Mouse (Mus musculus) spleen, postnatal 14 days (tissue): ENCODE measurements around the gene Gipc3.

ENCODE experiments used
- DNase-seq, 2 experiments: peaks; one replicate each; pipeline ENCODE4 v3.0.0; 2021 to 2022; ENCODE audit warnings: low spot score in 2 of 2

The Gipc3 gene

DNA sequence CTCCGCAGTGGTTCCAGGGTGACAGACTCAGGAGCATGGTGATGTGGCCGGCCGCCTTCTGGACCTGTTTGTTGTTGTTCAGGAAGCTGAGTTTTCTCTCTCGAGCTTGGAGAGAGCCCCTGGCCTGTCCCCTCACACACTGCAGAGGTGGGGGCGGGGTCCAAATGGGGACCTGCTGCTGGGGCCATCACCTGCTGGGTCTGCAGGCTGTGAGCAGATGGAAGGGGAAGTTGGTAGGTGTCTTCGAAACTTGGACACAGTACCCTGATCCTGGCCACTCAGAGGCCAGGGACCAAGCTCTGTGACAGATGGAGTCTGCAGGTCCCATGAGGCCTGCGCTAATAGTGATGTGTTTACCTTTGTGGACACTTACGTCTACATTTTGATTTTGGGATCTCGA, 41.7 kb downstream of the Gipc3 start:
- no peak for DNase-seq

DNA sequence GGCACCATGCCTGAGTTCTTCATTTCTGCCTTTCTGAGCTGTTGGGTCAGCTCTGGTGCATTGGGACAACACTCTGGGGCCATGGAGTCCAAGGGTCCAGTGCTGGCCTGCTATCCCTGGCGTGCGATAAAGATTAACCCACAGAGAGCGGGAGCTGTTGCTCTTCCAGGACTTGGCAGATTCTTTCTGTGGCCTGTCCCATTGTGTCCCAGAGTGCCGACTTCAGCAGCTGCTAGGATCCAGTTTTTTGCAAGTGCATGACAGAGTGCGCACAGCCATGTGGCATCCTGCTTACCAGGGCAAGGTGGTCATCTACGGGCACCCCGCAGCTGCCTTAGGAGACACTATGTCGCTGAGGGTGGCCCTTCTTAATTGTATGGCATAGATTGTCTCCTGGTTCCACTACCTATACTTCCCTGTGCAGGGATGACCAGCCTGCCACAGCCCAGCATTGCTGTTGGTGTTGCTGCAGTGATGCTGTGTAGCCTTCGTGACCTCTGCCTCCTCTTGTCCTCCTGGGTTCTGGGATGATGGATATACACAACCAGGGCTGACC, 42.6 kb downstream of the Gipc3 start:
- DNase-seq, result no peak

DNA sequence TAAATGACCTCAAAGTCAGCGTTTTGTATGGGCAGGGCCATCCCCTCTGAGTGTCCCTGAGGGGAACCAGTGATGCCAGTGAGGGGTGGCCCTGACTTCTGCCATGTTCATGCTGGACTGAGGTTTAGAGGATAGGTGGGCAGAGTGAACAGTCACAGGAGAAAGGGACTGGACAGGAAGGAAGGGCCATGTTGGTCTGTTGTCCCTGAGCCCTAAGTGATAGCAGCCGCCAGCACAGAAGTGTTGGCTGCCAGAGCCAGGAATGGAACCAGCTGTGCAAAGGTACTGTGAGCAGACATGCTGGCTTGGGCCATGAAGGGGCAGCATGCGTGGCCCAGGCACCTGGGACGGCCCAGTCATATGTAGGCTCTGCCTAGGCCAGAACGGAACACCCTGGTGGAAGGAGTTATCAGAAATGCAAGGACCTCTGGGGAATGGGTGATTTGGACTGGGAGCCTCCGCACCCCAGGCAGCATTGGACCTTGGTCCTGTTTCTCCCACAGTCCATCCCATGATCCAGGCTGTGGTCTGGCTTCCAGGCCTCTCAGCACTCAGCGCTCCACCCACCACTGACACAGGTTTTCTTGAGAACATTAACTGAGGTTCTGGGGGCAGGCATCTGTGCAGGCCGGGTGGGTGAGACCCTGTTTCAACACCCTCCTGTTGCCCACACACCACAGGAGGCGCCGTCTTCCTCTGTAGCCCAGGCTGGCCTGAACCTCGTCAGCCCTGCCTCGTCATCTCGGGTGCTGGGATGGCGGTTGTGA, 43.3 kb downstream of the Gipc3 start:
- DNase-seq, result no peak

DNA sequence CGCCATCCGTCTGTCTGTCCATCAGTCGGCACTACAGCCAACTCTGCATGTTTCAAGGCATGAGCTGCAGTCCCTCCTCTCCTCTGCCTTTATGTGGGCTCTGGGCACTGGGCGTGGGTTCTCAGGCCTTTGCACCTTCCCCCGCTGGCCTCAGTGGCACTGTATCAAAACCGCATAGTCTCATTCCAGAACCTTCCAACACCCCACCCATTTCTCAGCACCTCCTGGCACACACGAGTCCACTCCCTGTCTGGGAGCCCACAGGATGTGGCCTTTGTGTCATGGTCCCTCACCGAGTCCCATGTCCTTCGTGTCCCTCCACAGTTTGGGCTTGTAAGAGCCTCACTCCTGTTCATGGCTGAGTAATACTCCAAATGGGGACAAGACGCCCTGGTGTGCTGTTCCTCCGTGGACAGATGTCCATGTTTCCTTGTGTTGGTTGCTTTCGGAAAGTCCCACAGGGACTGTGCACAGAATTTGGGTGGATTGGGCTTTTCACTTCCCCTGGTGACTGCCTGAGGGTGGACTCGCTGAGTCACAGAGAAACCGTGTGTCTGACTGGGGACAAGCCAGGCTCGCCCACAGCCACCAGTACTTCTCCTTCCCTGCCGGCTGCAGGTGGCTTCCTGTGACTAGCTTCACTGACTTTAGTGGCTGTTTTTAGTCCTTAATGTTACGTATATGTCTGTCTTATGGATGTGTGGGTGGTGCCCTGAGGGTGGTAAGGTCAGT, 44.5 kb downstream of the Gipc3 start:
- no peak for DNase-seq

DNA sequence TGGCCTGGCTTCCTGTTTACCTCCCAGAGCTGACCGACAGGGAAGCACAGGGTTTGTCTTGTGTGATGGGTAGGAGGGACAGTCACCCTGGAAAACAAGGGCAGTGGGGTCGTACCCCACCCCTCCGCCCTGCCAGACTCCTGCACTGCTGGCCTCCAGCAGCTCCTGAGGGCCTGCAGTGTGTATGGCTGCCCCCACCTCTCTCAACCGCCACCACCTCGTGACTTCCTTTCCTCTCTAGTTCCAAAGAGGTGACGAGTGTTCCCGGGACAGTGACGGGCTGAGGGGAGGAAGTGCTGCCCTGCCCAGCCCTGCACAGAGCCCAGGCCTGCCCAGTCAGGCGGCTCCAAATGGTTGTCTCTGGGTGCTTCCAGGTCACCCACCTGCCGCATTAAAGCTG, 45.2 kb downstream of the Gipc3 start:
- no peak for DNase-seq

DNA sequence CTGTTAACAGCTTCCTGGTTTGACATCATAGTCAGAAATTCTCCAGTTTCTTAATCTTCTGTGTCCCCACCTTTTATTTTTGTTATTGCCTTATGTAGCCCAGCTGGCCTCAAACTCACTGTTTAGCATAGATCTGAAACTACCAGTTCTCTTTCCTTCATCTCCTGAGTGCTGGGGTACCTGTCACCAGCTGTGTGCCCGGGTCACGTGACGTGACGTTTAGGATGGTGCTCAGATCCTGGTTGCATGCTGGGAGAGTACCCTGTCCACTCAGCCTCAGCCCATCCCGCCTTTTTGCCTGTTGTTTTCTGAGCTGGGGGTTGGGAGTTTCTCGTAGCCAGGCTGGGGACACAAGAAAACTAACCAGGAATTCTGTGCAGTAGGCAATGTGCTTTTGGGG, 45.8 kb downstream of the Gipc3 start:
- DNase-seq, result no peak

DNA sequence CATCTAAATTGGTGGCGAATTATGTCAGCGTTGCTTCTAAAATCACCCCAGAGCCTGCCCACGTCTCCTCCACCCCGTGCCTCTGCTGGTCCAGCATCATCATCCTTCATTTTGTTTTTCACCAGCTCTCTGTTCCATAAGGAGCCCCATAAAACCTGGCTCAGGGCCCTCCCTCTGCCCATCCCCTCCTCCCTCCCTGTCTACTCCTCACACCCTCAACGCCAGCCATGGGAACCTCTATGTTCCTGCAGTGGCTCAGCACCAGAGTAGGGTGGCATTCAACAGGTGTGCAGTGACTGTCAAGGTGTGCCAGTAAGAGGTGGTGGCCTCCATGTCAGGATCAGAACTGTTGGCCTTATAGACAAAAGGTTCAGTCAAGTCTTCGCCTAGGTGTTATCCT, 47.9 kb downstream of the Gipc3 start:
- DNase-seq, result no peak

DNA sequence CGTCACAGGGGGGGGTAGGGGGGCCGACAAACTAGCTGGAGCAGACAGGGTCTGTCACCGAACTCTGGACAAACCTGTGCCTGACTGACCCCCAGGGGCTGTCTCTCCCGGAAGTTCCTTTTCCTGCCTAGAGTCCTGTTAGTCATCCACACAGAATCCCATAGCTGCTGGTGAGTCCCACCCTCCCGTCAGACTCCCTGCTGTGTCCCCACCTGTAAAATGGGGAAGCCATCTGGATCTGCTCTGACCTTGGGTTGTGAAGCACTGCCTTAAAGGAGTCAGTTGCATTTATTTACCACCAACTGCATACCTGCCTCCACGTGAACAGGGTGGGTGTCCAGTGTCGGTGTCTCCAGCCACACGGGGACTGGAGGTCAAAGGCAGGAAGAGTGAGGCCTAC, 48.6 kb downstream of the Gipc3 start:
- DNase-seq, result no peak

DNA sequence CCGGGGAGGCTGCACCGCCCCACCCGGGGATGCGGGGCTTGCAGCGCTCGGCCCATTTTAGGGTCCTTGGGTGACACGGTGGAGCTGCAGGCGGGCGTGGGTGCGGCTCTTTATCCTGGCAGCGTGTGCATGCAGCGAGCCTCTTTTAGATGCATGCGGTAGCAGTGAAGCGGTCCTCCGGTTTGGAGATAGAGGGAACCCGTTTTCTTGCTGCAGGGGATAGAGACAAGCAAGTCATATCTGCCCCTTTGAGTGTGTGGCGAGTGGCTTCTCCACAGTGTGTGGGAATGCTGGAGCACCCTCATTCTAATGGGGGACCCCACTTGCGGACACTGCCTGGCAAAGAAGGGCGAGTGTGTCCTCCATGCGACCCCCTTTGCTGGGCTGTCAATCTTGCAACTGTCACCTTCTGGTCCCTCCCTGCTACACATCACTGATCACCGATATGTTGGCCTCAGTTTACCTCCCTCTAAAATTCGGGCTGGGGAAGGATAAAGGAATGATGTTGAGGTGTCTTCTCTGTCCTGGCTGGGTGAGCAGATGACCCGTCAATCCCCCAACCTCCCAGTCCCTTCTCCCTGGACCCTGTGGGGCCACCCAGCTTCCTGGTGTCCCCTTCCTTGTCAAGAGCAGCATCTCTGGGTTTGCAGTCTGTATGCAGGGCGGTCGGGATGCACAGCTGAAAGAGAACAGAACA, 49.6 kb downstream of the Gipc3 start:
- DNase-seq, result no peak

DNA sequence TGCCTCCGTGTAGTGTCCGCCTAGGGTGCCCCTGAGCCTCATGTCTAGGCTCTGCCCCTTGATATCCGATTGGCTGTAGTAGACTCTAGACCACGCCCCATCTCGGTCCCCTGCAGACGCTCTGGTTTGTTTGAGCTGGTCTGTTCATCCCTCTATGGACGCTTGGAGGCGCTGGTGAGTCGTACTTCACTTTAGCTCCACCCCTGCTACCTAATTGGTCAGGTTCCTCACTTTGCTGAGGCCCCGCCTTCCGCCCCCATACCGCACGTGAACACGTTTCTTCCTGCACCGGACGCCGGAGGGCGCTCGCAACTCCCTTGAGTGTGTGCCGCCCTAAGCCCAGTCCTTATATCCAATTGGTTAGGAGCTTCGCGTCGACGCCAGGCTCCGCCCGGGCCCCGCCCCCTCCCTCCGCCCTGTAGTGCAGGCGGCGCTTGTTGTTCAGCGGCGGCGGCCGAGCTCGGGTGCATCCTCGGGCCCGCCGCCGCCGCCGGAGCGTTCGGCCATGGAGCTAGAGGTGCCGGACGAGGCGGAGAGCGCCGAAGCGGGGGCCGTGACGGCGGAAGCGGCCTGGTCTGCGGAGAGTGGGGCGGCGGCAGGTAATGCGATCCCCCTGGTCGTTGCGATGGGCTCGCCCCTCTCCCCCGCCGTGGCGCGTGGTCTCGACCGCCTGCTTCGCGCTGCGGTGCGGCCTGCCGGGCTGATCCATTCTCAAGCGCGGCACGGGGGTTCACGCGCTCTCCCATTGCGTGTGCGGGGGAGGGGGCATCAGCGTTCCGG, 50.3 kb downstream of the Gipc3 start, which contains the start of gene Pip5k1c:
Gene Pip5k1c, plus strand, starts transcription at position 410 of the 780 bp plus-strand sequence.
- DNase-seq, result peak; percentile 99

DNA sequence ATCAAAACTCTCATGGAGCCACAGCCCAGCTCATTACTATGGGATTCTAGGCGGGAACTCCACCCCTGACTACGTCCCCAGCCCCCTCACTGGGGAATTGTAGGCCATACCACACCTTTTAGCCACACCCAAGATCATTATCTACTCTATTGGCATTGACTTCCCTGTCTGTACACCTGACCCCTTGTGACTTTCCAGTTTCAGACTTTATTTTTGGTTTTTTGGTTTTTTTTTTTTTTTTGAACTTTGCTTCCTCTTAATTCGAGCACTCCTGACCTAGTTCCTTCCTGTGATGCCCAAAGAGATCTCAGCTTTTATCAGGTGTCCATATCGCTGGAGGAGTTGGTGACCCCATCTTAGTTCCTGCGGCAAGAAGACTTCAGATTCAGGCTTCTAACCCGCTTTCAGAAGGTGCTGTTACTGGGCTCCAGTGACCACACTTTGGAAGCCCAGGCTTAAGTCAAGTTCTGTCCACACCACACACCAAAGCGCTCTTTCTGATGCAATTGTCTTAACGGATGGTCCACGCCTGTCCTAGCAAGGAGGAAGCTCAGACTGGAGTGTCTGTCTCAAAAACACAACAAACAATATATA, 51.5 kb downstream of the Gipc3 start, which contains the start of gene Tjp3:
Gene Tjp3, minus strand, starts transcription at position 71 of the 594 bp plus-strand sequence.
- no peak for DNase-seq

DNA sequence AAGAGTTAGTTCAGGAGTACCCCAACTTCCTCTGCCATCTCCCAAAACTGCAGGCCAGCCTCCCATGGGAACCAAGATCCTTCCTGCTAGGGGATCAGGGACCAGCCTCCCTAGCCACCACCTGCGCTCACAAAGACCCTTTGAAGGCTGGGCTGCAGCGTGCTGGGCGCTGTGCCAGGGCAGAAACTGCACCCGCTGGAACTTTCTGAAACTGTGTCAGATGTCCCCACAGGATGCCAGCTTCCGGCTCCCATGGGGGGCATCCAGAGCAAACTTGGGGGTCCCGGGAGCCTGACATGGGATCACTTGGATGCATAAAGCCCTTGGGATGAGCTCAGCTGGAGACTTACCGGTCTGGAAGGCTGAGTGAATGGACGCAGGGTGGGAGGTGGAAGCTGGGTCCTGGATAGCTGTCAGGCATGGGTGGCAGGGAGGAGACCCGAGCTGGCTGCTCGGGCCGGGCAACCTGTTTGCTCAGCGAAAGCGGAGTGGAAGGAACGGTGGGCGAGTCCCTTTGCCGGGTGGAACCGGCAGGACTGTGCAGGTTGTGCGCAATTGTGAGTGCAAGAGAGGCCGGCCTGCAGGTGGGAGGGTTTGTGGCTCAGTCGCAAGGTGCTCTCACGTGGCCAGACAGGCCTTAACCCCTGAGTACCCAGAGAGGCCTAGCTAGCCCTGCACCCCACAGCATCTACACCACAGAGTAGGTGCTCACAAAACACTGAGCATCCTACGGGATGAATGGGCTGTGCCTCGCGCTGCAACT, 52.2 kb downstream of the Gipc3 start:
- DNase-seq, result no peak

DNA sequence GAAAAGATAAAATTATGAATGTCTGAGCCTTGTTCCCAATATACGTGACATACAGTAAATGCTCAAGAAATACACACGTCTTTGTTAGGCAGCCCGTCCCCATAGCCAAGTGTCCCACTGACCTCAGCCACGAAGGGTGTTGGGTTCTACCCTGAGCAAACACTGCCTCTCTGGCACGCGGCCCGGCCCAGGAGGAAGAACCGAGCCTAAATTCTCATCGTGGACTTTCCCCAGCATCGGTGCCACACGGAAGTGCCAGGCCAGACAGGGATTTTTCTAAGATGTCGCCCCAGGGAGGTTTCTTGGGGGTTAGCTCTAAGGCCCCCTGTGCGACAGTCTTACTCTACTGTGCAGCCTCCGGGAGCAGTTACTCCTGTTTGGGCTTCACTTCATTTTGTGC, 53.3 kb downstream of the Gipc3 start:
- no peak for DNase-seq

DNA sequence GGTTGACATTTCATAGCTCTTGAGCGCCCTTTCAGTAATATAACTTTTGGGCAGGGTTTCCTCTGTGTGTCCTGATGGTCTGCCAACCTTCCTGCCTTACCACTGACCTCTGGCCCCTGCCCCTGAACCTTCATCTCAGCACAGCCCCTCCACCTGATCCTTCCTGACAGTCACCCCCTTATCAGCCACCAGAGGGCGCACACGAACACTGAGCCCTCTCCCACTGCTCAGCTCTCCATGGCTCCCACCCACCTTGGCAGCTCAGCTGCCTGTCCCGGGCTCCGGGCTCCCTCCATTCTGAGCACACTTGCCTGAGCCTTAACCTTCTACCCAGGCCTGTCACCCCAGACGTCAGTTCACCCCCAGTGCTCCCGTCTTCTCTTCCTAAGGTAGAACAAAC, 53.8 kb downstream of the Gipc3 start:
- DNase-seq, result peak in 1 of 2 experiments; percentile 61

DNA sequence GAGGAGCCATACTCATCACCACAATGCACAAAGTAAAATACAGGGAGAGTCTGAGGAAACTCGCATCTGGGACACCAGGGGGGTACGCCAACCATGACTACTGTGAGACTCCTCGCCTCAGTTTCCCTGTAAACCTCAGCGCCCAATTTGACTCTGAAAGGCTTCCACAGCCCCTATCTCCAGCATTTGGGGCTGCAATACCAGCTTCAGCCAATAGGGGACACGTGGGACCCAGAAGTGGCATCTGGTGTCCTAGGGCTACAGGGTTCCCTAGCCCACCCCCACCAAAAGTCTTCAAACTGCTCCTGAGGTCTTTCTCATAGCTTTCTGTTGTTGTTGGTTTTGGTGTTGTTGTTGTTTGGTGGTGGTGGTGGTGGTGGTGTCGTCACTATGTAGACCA, 54.5 kb downstream of the Gipc3 start:
- peak in 1 of 2 experiments; percentile 66 for DNase-seq

DNA sequence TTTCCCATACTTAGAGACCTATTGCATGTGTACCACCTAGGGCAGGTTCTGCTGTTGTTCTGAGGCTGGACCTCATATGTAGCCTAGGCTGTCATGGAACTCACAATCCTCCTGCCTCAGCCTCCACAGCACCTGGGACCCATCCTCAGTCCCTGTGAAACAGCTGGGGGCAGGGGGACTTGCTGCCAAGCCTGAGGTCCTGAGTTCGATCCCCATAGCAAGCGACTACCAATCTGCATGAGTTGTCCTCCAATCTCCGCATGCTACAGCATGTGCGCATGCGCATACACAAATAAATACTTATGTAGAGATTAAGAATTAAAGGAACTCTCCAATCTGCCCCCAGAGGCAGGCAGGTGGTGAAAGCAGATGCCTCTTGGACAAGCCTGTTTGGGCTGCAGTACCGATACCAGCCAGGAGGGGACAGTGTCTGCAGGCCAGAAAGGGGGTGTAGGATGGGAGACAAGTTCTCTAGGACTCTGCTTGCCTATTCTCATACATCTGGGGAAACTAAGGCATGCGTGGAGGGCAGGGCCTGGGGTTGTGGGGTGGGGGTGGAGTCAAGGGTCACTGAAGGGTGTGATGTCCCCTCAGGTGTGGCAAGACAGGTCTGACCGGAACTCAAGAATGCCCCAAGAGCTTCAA, 55.4 kb downstream of the Gipc3 start:
- peak; percentile 58 to 81 for DNase-seq

DNA sequence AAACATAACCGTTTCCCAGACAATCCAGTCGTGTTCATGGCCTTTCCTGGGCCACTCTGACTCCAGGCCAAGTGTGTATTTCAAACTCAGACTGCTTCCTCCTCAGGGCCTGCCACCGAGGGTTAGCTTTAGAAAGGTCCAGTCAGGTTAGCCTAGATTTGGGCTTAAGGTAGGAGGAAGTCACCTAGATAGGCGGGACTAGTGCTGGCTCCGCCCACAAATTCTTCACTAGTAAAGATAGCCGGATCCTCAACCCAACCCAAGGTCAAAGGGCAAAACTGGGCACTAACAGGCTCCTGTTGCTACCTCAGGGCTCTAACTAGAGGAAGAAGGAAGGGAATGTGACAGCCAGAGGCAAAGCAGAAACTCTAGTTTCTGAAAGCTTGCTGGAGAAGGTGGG, 56.5 kb downstream of the Gipc3 start:
- DNase-seq, result no peak

DNA sequence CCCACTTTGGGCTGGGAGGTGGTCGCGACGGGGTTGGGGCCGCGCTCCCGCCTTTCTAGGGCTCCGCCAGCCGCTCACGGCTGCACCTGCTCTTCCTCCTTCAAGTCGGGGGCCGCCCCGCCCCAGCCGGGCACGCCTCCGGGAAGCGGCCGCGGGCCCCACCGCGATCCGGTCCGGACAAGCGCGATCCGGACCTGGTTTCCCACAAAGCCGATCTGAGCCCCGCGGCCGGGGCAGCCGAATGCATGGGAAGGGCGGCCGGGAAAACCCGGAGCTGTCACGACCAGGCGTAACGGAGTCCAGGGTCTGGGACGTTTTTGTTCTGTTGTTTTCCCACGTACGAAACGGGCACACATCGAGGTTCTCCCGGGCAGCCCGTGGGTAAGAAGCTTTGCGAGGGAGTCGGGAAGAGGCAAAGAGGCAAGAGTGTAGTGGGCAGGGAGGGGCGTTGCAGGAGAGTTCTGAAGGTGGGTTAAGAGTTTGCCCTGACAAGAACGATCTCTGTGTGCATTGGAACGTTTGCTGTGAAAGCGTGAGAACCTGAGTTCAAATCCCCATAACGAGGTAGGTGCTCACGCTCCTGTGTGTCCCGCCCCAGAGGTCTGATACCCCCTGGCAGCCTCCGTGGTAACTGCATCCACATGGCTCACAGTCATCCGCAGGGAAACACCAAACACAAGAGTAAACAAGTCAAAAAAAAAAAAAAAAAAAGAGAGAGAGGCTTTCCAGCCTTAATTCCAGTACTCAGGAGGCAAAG, 57.2 kb downstream of the Gipc3 start:
- peak; percentile 83 to 90 for DNase-seq
